Mouse (Mus musculus): ENCODE measurements at regions not wholly inside any gene's neighbourhood (a gene's known extent, or its start where the extent isn't known, plus 50 kb on each side); places are given as distances from the start of the nearest gene placed in this dataset.

DNA sequence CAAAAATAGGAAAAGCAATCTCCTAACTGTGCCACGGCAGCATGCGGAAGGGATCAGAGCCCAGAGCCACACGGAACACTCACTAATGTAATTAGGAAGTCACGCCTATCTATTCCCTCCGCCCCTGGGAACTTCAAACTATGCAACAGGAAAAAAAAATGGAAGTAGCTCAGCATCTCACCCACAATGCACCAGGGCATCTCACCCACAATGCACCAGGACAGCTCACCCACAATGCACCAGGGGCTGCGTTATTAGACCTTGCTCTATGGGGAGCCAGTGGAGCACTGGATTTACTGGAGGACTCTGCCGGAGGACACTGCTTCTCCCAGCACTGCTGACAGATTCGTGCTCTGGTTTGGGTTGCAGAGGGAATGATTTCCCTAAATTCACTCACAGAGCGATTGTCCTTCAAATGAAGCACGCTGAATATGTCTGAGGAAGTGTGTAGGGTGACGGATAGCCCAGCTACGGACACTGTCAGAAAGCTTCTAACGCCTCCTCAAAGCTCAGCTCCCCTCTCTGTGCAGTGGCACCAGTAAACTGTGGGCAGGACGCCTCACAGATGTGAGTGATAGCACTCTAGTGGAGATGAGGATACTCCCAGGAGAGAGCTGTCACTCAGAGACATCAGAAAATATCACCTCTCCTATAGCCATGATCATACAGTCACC lies 51.8 kb upstream of the Mbnl2 start:
- Histone ChIP-seq H3K9me3 (peaks cover 5% of the 10 kb centered on the region; the same call in 1 of the 2 replicates), H3K4me2 (replicated peaks) (no peak overlapping the region), H3K9ac (replicated peaks) (no peak overlapping the region), H3K4me1 (replicated peaks) (peaks cover 17% of the 10 kb centered on the region), H3K27me3 (no peaks in the 10 kb centered on the region), H3K27ac (no peak overlapping the region; the same call in 1 of the 2 replicates), H3K36me3 (no peaks in the 10 kb centered on the region), H3K4me3 (replicated peaks) (no peak overlapping the region)
- WGBS: 76% methylated on average over 14 of the region's 14 CpGs
- ATAC-seq: peak; percentile 60

DNA sequence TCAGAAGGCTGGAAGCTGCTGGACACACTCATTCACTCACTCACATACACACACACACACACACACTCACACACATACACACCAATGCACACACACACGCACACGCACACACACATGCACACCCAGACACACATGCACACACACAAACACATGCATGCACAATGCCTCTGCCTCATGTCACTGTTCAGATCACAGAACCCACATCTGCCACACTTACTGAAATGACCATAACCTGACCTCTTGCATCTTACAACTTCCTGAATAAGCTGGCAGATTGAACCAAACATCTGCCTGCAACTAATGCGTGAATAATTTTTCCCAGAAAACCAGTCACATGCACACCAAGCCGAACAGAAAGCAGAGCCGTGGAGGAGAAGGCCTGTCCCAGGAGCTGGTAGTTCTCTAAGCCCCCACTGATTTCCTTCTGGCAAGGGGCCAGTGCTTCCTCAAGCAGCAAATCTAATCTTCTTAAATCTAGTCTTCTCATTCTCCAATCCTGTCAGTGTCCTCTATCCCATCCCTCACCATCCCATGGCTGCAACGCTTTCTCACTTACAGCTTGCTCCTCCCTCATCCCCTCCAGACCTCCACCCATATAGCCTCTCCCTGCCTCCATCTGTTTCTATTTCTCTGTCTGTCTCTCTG lies 51.1 kb upstream of the Mbnl2 start:
- Histone ChIP-seq H3K27me3 (no peaks in the 10 kb centered on the region), H3K4me1 (replicated peaks) (peaks cover 17% of the 10 kb centered on the region), H3K4me2 (replicated peaks) (no peak overlapping the region), H3K36me3 (no peaks in the 10 kb centered on the region), H3K9ac (replicated peaks) (no peak overlapping the region; the same call in 1 of the 2 replicates), H3K9me3 (peaks cover 5% of the 10 kb centered on the region; the same call in 1 of the 2 replicates), H3K27ac (no peak overlapping the region), H3K4me3 (replicated peaks) (no peak overlapping the region)
- ATAC-seq: peak; percentile 86
- 50% methylated on average over 6 of the region's 6 CpGs for WGBS

DNA sequence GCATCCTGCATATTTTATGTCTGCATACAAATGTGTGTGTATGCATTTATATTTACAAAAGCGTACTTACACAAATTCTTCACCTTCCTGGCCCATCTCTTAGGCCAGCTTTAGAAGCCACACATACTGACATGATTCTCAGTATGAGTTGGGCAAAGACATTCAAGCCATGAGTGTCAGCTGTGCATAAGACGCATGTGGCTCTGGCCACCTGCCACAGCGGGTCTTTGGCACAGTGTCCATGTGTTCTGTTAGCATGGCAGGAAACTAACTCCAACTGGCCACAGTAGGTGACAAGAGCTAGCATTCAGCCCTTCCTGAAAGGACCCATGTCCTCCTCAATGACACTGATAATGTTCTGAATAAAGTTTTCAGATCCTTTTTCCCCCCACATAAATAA lies 49.8 kb upstream of the Mbnl2 start:
- H3K27me3 ChIP-seq: no peaks in the 10 kb centered on the region
- 89% methylated on average over 3 of the region's 3 CpGs for WGBS
- no peaks in the 10 kb centered on the region for H3K36me3 ChIP-seq
- H3K9ac ChIP-seq (replicated peaks): no peak overlapping the region
- peaks cover 5% of the 10 kb centered on the region; the same call in 1 of the 2 replicates for H3K9me3 ChIP-seq
- H3K4me1 ChIP-seq (replicated peaks): peaks cover 17% of the 10 kb centered on the region
- no peak overlapping the region for H3K4me3 ChIP-seq (replicated peaks)
- no peak overlapping the region for H3K4me2 ChIP-seq (replicated peaks)
- no peak overlapping the region for H3K27ac ChIP-seq
- no peak for ATAC-seq

All from midbrain, embryonic 13.5 days (tissue).